Mouse (Mus musculus) left cerebral cortex, postnatal 36 days (tissue): ENCODE data around the gene Zbtb42. TPM values are rescaled to one million over a fixed set of nuclear protein-coding genes. Genes with fewer than 3 reads are reported as not detected.

Source experiments
- DNase-seq, 2 experiments: peaks; one replicate each; pipeline ENCODE4 v3.0.0; 2021 to 2022; ENCODE audit warnings: low spot score in 2 of 2, mixed read lengths in 1 of 2
- intact Hi-C: fragments of 180-260 bp; cut with DNase I; formaldehyde crosslinking; loops from one replicate; pipeline ENCODE4 v1.15.1; 2025
- microRNA-seq: library from miRNA; unstranded; fragments of <30 nt; microRNA quantifications from one replicate; pipeline ENCODE4 v1.2.0, GENCODE M21; 2022
- total RNA-seq, 2 experiments: library from RNA; stranded (reverse); gene quantifications; 2 replicates each; pipeline ENCODE4 v1.2.3; 2021

Zbtb42 gene
- total RNA-seq, 2 experiments from 2014 or later, result 0.70 to 0.81 TPM

DNA sequence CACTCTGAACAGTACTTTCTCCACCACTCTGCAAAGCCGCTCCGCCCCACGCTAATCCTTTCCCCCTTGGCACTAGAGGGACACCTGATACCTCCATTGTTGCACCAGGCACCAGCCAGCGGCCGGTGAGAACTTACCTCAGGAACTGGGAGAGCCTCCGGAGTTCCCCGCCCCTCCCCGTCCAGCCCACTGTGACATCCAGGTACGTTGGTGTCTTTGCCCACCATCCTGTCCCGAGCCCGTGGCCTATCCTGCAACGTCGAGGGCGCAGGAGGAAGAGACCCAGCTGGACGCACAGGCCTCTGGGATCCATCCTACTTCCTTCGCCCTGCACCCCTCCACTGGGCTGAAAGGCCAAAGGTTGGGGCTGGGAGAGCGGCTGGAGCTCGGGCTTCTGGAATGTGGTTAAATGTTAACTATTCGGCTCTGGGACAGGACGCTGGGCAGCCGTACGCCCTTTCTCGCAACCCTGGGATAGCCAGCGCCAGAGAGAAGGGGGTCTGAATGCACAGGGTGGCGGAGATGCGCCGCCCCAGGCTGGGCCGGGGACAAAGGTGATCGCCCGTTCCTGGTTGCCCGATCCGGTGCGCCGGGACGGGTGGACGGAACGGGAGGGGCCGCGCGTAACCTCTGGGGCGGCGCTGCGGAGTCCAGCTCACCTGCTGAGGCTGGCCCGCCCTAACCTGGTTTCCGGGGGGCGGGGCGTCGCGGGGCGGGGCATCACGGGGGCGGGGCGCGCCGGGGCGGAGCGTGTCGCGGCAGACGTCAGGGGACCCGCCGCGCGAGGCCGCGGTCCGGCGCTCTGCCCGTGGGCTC lies 43.0 kb downstream of the Zbtb42 start:
- peak in 1 of 2 experiments; percentile 54 for DNase-seq
- intact Hi-C loops, result no loop called here

DNA sequence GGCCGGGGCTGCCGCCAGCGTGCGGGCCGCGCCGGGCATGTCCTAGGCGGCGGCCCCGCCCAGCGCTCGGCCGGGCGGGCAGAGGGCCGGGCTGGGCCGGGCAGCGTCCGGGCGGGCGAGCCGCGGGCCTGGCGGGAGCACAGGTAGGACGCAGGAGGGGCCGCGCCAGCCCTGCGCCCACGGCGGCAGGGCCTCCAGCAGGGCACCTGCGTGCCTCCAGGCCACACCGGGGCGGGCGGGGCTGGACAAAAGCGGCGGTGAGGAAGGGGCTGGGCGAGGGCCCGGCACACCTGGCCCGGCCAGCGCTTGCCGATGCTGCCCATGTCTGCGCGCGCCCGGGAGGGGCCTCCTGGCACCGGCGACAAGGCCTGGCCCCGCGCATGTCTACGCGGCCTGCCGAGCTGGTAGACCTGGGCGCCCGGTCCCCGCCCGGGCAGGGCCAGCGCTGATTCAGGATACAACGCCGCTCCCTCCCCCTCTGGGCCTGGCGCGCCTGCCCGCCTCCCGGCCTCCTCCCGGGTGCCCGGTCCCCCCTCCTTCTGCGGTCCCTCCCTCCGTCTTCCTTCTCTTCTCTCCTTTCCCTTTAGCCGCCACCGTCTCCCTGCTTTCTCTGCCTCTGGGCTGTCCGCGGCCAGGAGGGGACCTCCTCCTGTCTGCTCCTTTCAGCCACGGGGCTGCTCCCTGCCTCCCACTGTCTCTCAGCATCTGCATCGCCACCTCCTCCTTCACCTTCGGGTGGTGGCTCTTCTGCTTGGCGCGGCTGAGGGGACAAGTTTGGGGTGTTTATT lies 43.8 kb downstream of the Zbtb42 start:
- intact Hi-C loops, result no loop called here
- DNase-seq, result peak; percentile 51 to 72

DNA sequence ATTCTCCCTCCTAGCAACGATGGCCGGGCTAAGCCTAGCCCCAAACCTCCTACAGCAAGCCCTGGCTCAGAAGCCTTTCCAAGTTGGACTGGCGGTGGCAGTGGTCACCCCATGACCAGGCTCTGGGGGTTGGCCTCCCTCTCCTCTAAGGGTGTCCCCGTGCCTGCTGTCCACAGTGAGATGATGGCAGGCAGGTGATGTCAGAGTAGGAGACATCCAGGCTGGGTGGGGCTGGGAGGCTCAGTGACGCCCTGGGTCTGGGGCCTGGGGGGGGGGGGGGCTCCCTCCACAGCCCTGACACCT lies 44.4 kb downstream of the Zbtb42 start:
- DNase-seq, result no peak
- intact Hi-C loops, result no loop called here

- DNase-seq, result no peak
- intact Hi-C loops, result no loop called here
Observed at GRCm38 (mm10) chr12:112723445-112723844, 44.8 kb downstream of the Zbtb42 start.

- intact Hi-C loops, result no loop called here
- DNase-seq, result peak in 1 of 2 experiments; percentile 68
Observed at GRCm38 (mm10) chr12:112724077-112724805, 45.6 kb downstream of the Zbtb42 start.

DNA sequence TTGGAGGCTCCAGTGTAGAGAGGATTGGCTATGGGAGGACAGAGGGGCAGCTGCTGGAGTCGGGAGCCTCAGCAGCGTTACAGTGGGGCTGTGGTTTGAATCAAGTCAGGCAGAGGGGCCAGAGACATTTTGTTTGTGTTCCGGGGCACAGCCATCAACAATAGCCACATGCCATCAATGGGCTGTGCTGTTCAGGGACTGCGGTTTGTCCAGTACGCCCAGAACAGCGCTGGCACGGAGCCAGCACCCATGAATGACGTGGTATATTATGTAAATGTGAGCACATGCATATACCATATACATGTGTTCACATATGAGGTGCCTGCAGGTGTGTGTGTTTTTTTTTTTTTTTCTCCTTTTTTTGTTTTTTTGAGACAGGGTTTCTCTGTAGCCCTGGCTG lies 49.2 kb downstream of the Zbtb42 start:
- intact Hi-C loops, result no loop called here
- no peak for DNase-seq

DNA sequence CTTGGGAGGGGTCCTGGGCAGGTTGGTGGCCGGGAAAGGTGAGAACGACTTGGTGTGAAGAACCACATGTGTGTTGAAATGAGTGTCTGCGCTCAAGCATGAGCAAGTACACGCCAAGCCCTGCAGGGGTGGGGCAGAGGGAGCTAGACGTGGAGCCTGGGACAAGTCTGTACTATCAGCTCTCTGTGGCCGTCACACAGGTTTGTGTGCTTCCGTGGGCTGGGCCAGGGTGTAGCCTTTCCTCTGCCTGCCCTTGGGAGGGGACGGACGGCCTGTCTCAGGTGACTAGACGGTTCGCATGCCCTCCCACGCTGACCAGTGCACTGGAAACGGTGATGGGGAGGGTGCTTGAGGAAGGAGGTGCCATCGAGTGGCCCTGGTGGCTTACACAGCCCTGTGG lies 52.2 kb downstream of the Zbtb42 start:
- intact Hi-C loops, result no loop called here
- DNase-seq, result no peak

Small RNA genes within 50 kb of the gene (microRNA-seq; reads per million reads assigned to microRNA genes)
- gene Mir6939, result not detected

Other genes starting within 250 kb of the Zbtb42 start
- gene A530016L24Rik, start 189.4 kb upstream of the Zbtb42 start, total RNA-seq, result under 1 TPM in 1 of 2 experiments, not detected in 1; 0.22 TPM
- gene Tmem179, start 162.1 kb upstream of the Zbtb42 start, total RNA-seq, result 100 to 1,000 TPM; 120 to 140 TPM
- gene Inf2, start 90.0 kb upstream of the Zbtb42 start, total RNA-seq, result 100 to 1,000 TPM; 128 to 143 TPM
- gene Adssl1, start 58.8 kb upstream of the Zbtb42 start, total RNA-seq, result 10 to 100 TPM; 14.3 to 25.8 TPM
- 10 to 100 TPM; 17.8 to 23.0 TPM for gene Siva1, start 34.1 kb upstream of the Zbtb42 start, total RNA-seq
- gene Akt1, start 3.9 kb upstream of the Zbtb42 start, total RNA-seq, result 100 to 1,000 TPM; 143 to 162 TPM
- gene Cep170b, start 41.6 kb downstream of the Zbtb42 start, total RNA-seq, result 100 to 1,000 TPM; 258 to 267 TPM
- 10 to 100 TPM in 1 of 2 experiments, 1 to 10 TPM in 1; 9.3 to 10.3 TPM for gene Pld4, start 81.8 kb downstream of the Zbtb42 start, total RNA-seq
- 1 to 10 TPM; 6.1 to 6.8 TPM for gene Ahnak2, start 123.8 kb downstream of the Zbtb42 start, total RNA-seq
- gene Clba1, start 130.1 kb downstream of the Zbtb42 start, total RNA-seq, result 10 to 100 TPM; 17.4 to 22.1 TPM
- gene Cdca4, start 150.6 kb downstream of the Zbtb42 start, total RNA-seq, result 10 to 100 TPM in 1 of 2 experiments, 1 to 10 TPM in 1; 9.2 to 10.9 TPM
- gene Gpr132, start 189.4 kb downstream of the Zbtb42 start, total RNA-seq, result not detected